Mouse (Mus musculus) heart, postnatal 0 days (tissue): ENCODE measurements at regions not wholly inside any gene's neighbourhood (a gene's known extent, or its start where the extent isn't known, plus 50 kb on each side); places are given as distances from the start of the nearest gene placed in this dataset.

Experiments
- CTCF ChIP-seq: IDR thresholded peaks from 2 replicates; pipeline ENCODE4 v1.5.1; 2016; ENCODE audit warnings: antibody characterized with exemption, control low read depth, low read depth
- EP300 ChIP-seq: IDR thresholded peaks from 2 replicates; pipeline ENCODE4 v1.6.1; 2016; ENCODE audit warnings: antibody characterized with exemption, low read depth

DNA sequence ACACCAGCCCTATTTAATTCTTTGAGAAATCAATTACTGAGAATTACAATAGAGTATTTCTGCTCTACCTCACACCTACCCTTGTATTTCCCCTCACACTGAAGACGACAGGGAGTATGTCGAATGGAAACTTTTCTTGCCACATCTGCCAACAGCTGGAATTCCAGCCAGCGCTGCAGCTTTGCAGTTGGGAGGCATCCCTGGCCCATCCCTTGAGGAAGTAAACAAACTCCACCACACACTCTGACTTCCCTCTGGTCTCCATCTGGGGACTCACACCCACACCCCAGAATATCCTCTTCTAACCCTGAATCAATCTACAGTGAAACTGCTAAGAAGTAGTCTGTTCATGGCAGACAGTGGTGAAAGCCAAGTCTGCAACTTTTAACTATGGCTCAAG is 630.9 kb downstream of the Gm826 start:
- TF ChIP-seq CTCF (no peak), EP300 (no peak)
